Mouse (Mus musculus) cortical plate, adult 2 months (tissue): ENCODE measurements around the gene Pigv.

Source experiments
- CTCF ChIP-seq: fragments of 200-500 bp; IDR thresholded peaks from 2 replicates; pipeline ENCODE4 v1.5.1; 2011; ENCODE audit warnings: mild to moderate bottlenecking, control low read depth, low read length; ENCODE audit not compliant: insufficient read depth; ENCODE audit errors: extremely low read depth
- POLR2A ChIP-seq: fragments of 200-500 bp; IDR thresholded peaks from 2 replicates; pipeline ENCODE4 v1.6.1; 2011; ENCODE audit warnings: mild to moderate bottlenecking, low read length, control low read depth; ENCODE audit not compliant: insufficient read depth; ENCODE audit errors: extremely low read depth

DNA sequence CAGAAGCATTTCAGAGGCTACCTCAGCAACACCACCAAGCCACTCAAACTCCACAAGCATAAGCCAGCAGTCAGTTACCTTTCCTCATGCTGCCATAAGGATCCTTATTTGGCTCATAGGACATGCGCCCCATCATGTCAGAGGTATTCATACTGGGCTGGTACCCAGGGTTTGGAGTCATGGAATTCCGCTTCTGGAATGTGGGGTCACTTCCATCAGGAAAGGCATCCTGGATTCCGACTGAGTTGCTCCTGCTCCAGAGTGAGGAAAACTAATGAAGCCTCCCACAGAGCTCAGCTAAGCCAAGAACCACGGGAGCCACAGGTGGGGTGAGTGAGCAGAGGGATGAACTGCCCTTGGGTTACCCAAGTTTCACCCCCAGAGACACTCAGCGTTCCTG is 14.7 kb upstream of the Pigv start:
- TF ChIP-seq CTCF (no peak), POLR2A (no peak)
